Mouse (Mus musculus): Measurements from ENCODE around the gene Optc. TPM values are rescaled to one million over a fixed set of nuclear protein-coding genes. Genes with fewer than 3 reads are reported as not detected.
A peak's percentile ranks its signal among the peaks of the same experiment; 100 is the strongest.

Gene Optc
- polyA plus RNA-seq, 1 experiment, result 2.2 TPM

DNA sequence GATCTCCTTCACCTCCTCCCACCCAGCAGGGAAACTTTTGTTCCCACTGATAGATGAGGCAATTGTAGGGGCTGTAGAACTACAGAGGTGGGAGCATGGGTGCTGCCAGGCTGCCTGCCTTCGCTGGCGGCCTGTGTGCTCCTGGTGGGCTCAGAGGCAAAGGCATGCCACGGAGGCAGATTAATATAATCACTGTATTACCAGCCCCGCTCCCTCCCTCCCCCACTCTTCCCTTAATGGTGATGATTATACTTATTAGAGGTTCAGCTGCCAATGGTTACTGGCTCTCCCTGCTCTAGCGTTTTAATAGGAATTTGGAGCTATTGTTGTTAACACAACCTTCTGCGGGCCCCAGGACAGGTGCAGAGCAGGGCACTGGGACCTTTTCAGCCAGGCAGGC lies 26.0 kb downstream of the Optc start:
- TF ChIP-seq CTCF (IDR thresholded peaks at IDR 0.05; ENCODE audit: borderline replicate concordance, insufficient read depth, low read depth, low read length), result no peak
- TF ChIP-seq POLR2A (IDR thresholded peaks at IDR 0.05; ENCODE audit: borderline replicate concordance, insufficient read depth, low read length), result no peak
- Histone ChIP-seq H3K4me3 (replicated peaks; ENCODE audit: insufficient read depth, low read depth, low read length) (no peak overlapping the region), H3K27ac (ENCODE audit: insufficient read depth, low read length) (no peak overlapping the region), H3K27me3 (ENCODE audit: control insufficient read depth, insufficient read depth, low read length) (no peaks in the 10 kb centered on the region), H3K4me1 (ENCODE audit: control insufficient read depth, insufficient read depth, low read length) (peaks cover 6% of the 10 kb centered on the region; the same call in 1 of the 2 replicates)
- no peak for DNase-seq
- WGBS, result 83% methylated on average over 6 of the region's 6 CpGs

DNA sequence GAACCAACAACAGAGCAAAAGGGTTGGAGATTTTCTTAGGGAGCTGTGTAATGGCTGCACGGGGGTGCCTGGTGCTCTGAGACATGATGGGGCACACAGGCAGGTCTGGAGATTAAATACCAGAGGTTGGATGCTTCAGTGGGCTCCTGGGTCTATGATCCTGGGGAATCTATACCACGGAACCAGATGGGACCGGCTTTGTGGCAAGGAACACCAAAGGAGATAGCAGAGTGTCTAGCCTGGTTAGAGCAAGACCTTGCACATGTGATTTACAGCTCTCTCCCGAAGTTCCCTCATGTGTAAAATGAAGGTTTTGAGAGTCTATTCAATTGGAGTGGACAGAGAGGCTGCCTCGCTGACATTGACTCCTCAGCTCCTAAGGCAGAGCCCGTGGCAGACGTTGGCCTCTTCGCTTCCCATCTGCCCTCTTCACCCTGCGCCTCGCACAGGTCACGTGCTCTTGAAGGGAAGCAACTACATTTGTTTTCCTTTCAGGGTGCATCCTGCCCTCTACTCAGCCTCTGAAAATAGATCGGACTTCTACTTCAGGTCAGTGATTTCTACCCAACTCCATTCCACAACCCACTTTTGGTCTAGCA lies 28.9 kb downstream of the Optc start:
- TF ChIP-seq CTCF (IDR thresholded peaks at IDR 0.05; ENCODE audit: borderline replicate concordance, insufficient read depth, low read depth, low read length) (no peak), POLR2A (IDR thresholded peaks at IDR 0.05; ENCODE audit: borderline replicate concordance, insufficient read depth, low read length) (no peak)
- no peak overlapping the region for H3K4me3 ChIP-seq (replicated peaks; ENCODE audit: insufficient read depth, low read depth, low read length)
- 86% methylated on average over 12 of the region's 12 CpGs for WGBS
- no peak for DNase-seq
- no peak overlapping the region for H3K27ac ChIP-seq (ENCODE audit: insufficient read depth, low read length)
- peaks cover 3% of the 10 kb centered on the region; the same call in 1 of the 2 replicates for H3K4me1 ChIP-seq (ENCODE audit: control insufficient read depth, insufficient read depth, low read length)
- no peaks in the 10 kb centered on the region for H3K27me3 ChIP-seq (ENCODE audit: control insufficient read depth, insufficient read depth, low read length)

DNA sequence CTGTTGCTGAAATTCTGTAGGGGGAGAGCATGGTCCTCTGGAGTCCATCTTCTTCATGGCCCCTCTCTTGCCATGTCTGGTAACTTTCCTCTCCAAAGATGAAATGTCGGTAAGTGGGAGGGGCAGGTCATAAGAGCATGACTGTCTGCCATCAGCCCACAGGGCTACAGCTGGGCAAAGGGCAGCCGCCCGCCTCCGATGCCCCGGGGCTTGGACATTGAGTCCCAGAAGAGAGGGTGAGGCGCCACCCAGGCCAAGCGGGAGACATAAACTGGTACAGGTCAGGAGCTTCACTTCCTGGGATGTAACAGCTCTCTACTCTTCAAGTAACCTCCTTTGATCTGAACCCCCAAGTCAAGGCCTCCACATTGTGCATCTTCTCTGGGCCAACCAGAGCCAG lies 30.9 kb downstream of the Optc start:
- 93% methylated on average over 7 of the region's 7 CpGs for WGBS
- TF ChIP-seq CTCF (IDR thresholded peaks at IDR 0.05; ENCODE audit: borderline replicate concordance, insufficient read depth, low read depth, low read length), result no peak
- TF ChIP-seq POLR2A (IDR thresholded peaks at IDR 0.05; ENCODE audit: borderline replicate concordance, insufficient read depth, low read length), result no peak
- H3K4me1 ChIP-seq (ENCODE audit: control insufficient read depth, insufficient read depth, low read length), result peaks cover 5% of the 10 kb centered on the region; the same call in 1 of the 2 replicates
- H3K27me3 ChIP-seq (ENCODE audit: control insufficient read depth, insufficient read depth, low read length), result no peaks in the 10 kb centered on the region
- no peak overlapping the region for H3K27ac ChIP-seq (ENCODE audit: insufficient read depth, low read length)
- no peak for DNase-seq
- H3K4me3 ChIP-seq (replicated peaks; ENCODE audit: insufficient read depth, low read depth, low read length), result no peak overlapping the region

DNA sequence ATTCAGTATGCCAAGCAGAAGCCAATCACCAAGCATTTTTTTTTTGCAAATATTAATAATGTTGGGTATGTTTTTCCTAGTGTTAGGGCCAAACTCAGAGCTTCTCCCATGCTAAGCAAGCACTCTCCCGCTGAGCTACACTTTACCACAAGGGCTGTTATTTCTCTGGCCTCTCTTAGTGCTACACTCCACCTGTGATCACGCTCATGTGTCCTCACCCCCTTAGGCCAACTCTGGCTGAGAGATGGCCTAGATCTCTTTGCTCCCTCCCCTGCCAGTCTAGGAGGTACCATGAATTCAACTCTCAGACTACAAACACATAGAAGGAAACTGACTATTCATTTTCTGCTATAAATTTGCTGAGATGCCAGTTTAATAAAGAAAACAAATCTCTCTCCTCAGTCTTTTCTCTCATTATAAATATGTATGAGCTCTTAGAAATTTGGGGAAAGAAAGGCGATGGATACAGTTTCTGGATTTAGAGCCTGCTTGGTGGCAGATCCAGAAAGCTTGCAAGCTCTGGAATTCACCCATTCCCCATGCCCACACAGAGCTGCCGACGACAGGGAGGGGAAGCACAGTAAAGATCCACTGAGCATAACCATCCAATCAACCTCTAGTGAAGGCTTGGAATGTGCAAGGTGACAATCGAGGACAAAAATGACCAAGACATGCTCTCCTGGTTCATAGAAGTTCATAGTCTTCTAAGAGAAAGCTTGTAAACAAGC lies 34.5 kb downstream of the Optc start:
- TF ChIP-seq CTCF (IDR thresholded peaks at IDR 0.05; ENCODE audit: borderline replicate concordance, insufficient read depth, low read depth, low read length) (no peak), POLR2A (IDR thresholded peaks at IDR 0.05; ENCODE audit: borderline replicate concordance, insufficient read depth, low read length) (no peak)
- 20% methylated on average over 6 of the region's 6 CpGs for WGBS
- Histone ChIP-seq H3K4me3 (replicated peaks; ENCODE audit: insufficient read depth, low read depth, low read length) (no peak overlapping the region), H3K4me1 (ENCODE audit: control insufficient read depth, insufficient read depth, low read length) (peaks cover 22% of the 10 kb centered on the region; the same call in 1 of the 2 replicates), H3K27ac (ENCODE audit: insufficient read depth, low read length) (peak overlapping the region; percentile 11; the same call in 1 of the 2 replicates), H3K27me3 (ENCODE audit: control insufficient read depth, insufficient read depth, low read length) (no peaks in the 10 kb centered on the region)
- DNase-seq, result peak; percentile 56 to 81

GRCm38 (mm10) chr1:133871241-133871640 lies 36.6 kb downstream of the Optc start:
- H3K4me3 ChIP-seq (replicated peaks; ENCODE audit: insufficient read depth, low read depth, low read length), result no peak overlapping the region
- 10% methylated on average over 10 of the region's 10 CpGs for WGBS
- peak; percentile 67 to 75 for DNase-seq
- no peaks in the 10 kb centered on the region for H3K27me3 ChIP-seq (ENCODE audit: control insufficient read depth, insufficient read depth, low read length)
- no peak overlapping the region for H3K27ac ChIP-seq (ENCODE audit: insufficient read depth, low read length)
- no peak for TF ChIP-seq POLR2A (IDR thresholded peaks at IDR 0.05; ENCODE audit: borderline replicate concordance, insufficient read depth, low read length)
- TF ChIP-seq CTCF (IDR thresholded peaks at IDR 0.05; ENCODE audit: borderline replicate concordance, insufficient read depth, low read depth, low read length), result no peak
- peaks cover 22% of the 10 kb centered on the region; the same call in 1 of the 2 replicates for H3K4me1 ChIP-seq (ENCODE audit: control insufficient read depth, insufficient read depth, low read length)

GRCm38 (mm10) chr1:133869221-133869620 lies 38.6 kb downstream of the Optc start:
- H3K27me3 ChIP-seq (ENCODE audit: control insufficient read depth, insufficient read depth, low read length), result no peaks in the 10 kb centered on the region
- 0 out of 2 replicates have a peak, but pooled peaks have one; percentile 15 for TF ChIP-seq POLR2A (IDR thresholded peaks at IDR 0.05; ENCODE audit: borderline replicate concordance, insufficient read depth, low read length)
- TF ChIP-seq CTCF (IDR thresholded peaks at IDR 0.05; ENCODE audit: borderline replicate concordance, insufficient read depth, low read depth, low read length), result no peak
- peak overlapping the region; percentile 83 for H3K27ac ChIP-seq (ENCODE audit: insufficient read depth, low read length)
- 21% methylated on average over 2 of the region's 2 CpGs for WGBS
- H3K4me3 ChIP-seq (replicated peaks; ENCODE audit: insufficient read depth, low read depth, low read length), result no peak overlapping the region
- H3K4me1 ChIP-seq (ENCODE audit: control insufficient read depth, insufficient read depth, low read length), result peaks cover 21% of the 10 kb centered on the region; the same call in 1 of the 2 replicates
- peak; percentile 80 to 86 for DNase-seq

DNA sequence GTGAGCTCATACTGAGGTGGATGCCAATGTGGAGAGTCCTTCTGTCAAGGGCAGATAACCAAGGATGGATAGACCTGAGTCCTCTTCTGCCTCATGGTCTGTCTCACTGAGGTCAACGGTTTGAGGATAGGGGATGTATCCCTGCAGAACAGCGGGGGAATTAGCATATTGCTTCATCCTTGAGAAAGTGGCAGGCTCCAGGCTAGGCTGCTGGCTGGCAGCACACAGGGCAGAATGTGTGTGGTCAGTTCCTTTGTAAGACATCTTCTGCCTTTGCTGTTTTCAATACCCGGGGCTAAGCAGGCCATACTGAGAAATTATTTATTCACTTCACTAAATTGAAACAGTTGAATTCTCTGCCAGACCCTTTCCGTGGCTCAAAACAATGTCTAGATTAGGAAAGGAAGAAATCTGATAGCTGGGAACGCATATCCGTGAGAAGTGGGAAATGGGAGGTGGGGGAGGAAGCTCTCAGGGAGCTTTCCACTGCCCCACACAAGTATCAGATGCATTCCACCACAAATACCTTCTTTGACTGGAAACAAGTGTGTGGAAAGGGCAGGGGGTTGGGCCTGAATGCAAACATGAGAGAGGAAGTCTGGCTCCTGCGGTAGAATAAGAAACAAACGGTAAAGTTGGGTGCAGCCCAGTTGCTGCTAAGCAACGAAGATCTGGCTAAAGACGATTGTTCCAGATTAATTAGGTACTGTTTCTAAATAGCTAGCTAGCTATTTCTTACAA lies 44.4 kb downstream of the Optc start:
- Histone ChIP-seq H3K4me3 (replicated peaks; ENCODE audit: insufficient read depth, low read depth, low read length) (no peak overlapping the region), H3K27ac (ENCODE audit: insufficient read depth, low read length) (no peak overlapping the region), H3K4me1 (ENCODE audit: control insufficient read depth, insufficient read depth, low read length) (peaks cover 3% of the 10 kb centered on the region; the same call in 1 of the 2 replicates), H3K27me3 (ENCODE audit: control insufficient read depth, insufficient read depth, low read length) (no peaks in the 10 kb centered on the region)
- WGBS, result 57% methylated on average over 10 of the region's 10 CpGs
- no peak for TF ChIP-seq POLR2A (IDR thresholded peaks at IDR 0.05; ENCODE audit: borderline replicate concordance, insufficient read depth, low read length)
- no peak for TF ChIP-seq CTCF (IDR thresholded peaks at IDR 0.05; ENCODE audit: borderline replicate concordance, insufficient read depth, low read depth, low read length)
- DNase-seq, result no peak

All from cerebellum, adult 2 months (tissue).